Mouse (Mus musculus) cerebellum, adult 2 months (tissue): ENCODE measurements around the gene Sdcbp2. TPM values are rescaled to one million over a fixed set of nuclear protein-coding genes. Genes with fewer than 3 reads are reported as not detected.

Experiments used
- DNase-seq, 2 experiments: peaks; one replicate each; pipeline ENCODE4 v3.0.0; 2021
- H3K27ac ChIP-seq: fragments of 200-500 bp; 2 replicates; pipeline ENCODE4 v1.5.1; 2012; ENCODE audit warnings: low read length, control low read depth, inconsistent platforms; ENCODE audit not compliant: insufficient read depth
- H3K27me3 ChIP-seq: fragments of 200-500 bp; 2 replicates; pipeline ENCODE4 v1.6.1; 2012; ENCODE audit warnings: inconsistent platforms, mild to moderate bottlenecking, low read length, moderate library complexity; ENCODE audit not compliant: control insufficient read depth, insufficient read depth
- H3K4me1 ChIP-seq: fragments of 200-500 bp; 2 replicates; pipeline ENCODE4 v1.6.1; 2011; ENCODE audit warnings: low read length; ENCODE audit not compliant: control insufficient read depth, insufficient read depth
- H3K4me3 ChIP-seq: fragments of 200-500 bp; replicated peaks from 2 replicates; pipeline ENCODE3; 2011; ENCODE audit warnings: mild to moderate bottlenecking, low read depth, low read length, control low read depth; ENCODE audit not compliant: insufficient read depth
- CTCF ChIP-seq: fragments of 200-500 bp; IDR thresholded peaks from 2 replicates; pipeline ENCODE4 v1.5.1; 2011; ENCODE audit warnings: low read depth, mild to moderate bottlenecking, control low read depth, low read length, moderate library complexity, borderline replicate concordance; ENCODE audit not compliant: insufficient read depth
- POLR2A ChIP-seq: fragments of 200-500 bp; IDR thresholded peaks from 2 replicates; pipeline ENCODE4 v1.6.1; 2011; ENCODE audit warnings: low read length, control low read depth, borderline replicate concordance; ENCODE audit not compliant: insufficient read depth
- WGBS: fragments of 180-500 bp; shearing (Covaris S2); methylation state at CpG from one replicate; pipeline ENCODE4 v1.1.7; 2018; 5-methylcytosine and 5-hydroxymethylcytosine counted together
- polyA plus RNA-seq: library from polyadenylated mRNA; depleted of rRNA; stranded (reverse); fragments of >200 nt; gene quantifications from 2 replicates; pipeline ENCODE4 v1.2.3, GENCODE M21; 2012; rRNA removed

The Sdcbp2 gene
- polyA plus RNA-seq, 1 experiment = 1.3 TPM

GRCm38 (mm10) chr2:151636015-151636402 is 63.6 kb downstream of the Sdcbp2 start:
- Histone ChIP-seq H3K4me1 (no peaks in the 10 kb centered on the region), H3K27ac (no peak overlapping the region), H3K27me3 (no peaks in the 10 kb centered on the region), H3K4me3 (no peak overlapping the region)
- TF ChIP-seq CTCF = no peak
- no peak for TF ChIP-seq POLR2A
- no peak for DNase-seq
- 80% methylated on average over 2 of the region's 2 CpGs for WGBS

Other genes starting within 250 kb of the Sdcbp2 start
- gene 4921509C19Rik, start 96.5 kb upstream of the Sdcbp2 start, polyA plus RNA-seq = not detected in 2 replicates
- gene Nsfl1c, start 78.4 kb upstream of the Sdcbp2 start, polyA plus RNA-seq = 146 TPM in 2 replicates
- 271 and 283 TPM in 2 replicates for gene Fkbp1a, start 30.1 kb upstream of the Sdcbp2 start, polyA plus RNA-seq
- gene Snph, start 60.0 kb downstream of the Sdcbp2 start, polyA plus RNA-seq = 119 and 131 TPM in 2 replicates
- gene Rad21l, start 95.9 kb downstream of the Sdcbp2 start, polyA plus RNA-seq = 0.10 and 0.13 TPM in 2 replicates
- gene Tmem74b, start 129.4 kb downstream of the Sdcbp2 start, polyA plus RNA-seq = 6.8 and 6.9 TPM in 2 replicates
- gene Psmf1, start 171.6 kb downstream of the Sdcbp2 start, polyA plus RNA-seq = 49.5 and 50.4 TPM in 2 replicates